In genomic region chr10:77418138-77418537, GRCm38 (mm10) we compare ENCODE assay signal across 8 mouse cellular contexts. TPM values are rescaled to one million over a fixed set of nuclear protein-coding genes. Genes with fewer than 3 reads are reported as not detected.
A peak's percentile ranks its signal among the peaks of the same experiment; 100 is the strongest.
DNase-seq lines count a peak whose midpoint lies in the region; ATAC-seq and TF ChIP-seq lines count a peak whose summit lies in the region.

Adarb1 (minus strand) TSS chr10:77418270.

- H3K27ac ChIP-seq in MEL (ENCODE audit: control insufficient read depth, low read depth, low read length): no peak within 1 kb of the TSS
- peak within 1 kb of the TSS; percentile 56; the same call in 1 of the 2 replicates for H3K27ac ChIP-seq in forebrain, embryonic 16.5 days (ENCODE audit: low read length)
- H3K27ac ChIP-seq in liver, postnatal 0 days (ENCODE audit: low read depth): no peak within 1 kb of the TSS
- H3K27ac ChIP-seq in neural tube, embryonic 13.5 days (replicated peaks): peak within 1 kb of the TSS; percentile 85

- intact Hi-C loops in heart, postnatal 25 days (cut with DNase I): loop anchor here (2.0 to 5.0 kb wide), 2 partner anchors 56 to 91 kb away; no protein-coding TSS in a partner anchor

- no peak for TF ChIP-seq EP300 in MEL (IDR thresholded peaks at IDR 0.05; ENCODE audit: low read depth in 1 of 2, low read length in 2 of 2)
- TF ChIP-seq EP300 in liver, postnatal 0 days (IDR thresholded peaks at IDR 0.05; ENCODE audit: low read depth): no peak

- no peaks in the 10 kb centered on the region; a peak in 1 of 4 replicates for H3K4me1 ChIP-seq in MEL (ENCODE audit: control insufficient read depth in 1 of 2, insufficient read depth in 2 of 2, low read length in 2 of 2)
- H3K4me1 ChIP-seq in forebrain, embryonic 16.5 days (replicated peaks; ENCODE audit: control insufficient read depth, insufficient read depth, low read length): peaks cover 15% of the 10 kb centered on the region
- peaks cover 14% of the 10 kb centered on the region for H3K4me1 ChIP-seq in liver, postnatal 0 days (ENCODE audit: insufficient read depth)
- H3K4me1 ChIP-seq in neural tube, embryonic 13.5 days (replicated peaks): peaks cover 24% of the 10 kb centered on the region

- H3K79me2 ChIP-seq in MEL (ENCODE audit: control insufficient read depth, insufficient read depth, low read length, poor library complexity): no peaks in the 10 kb centered on the region

- no peak for TF ChIP-seq CTCF in MEL (IDR thresholded peaks at IDR 0.05 in 2 of 3, conservative IDR thresholded peaks at IDR 0.05 in 1 of 3; ENCODE audit: control insufficient read depth in 1 of 3, insufficient read depth in 1 of 3, low read depth in 2 of 3, low read length in 3 of 3, poor library complexity in 1 of 3, severe bottlenecking in 1 of 3)
- TF ChIP-seq CTCF in liver, postnatal 0 days (IDR thresholded peaks at IDR 0.05; ENCODE audit: low read depth): no peak

- no peak for TF ChIP-seq RAD21 in MEL (IDR thresholded peaks at IDR 0.05; ENCODE audit: low read depth, low read length)

- H3K36me3 ChIP-seq in MEL (ENCODE audit: control insufficient read depth in 1 of 2, insufficient read depth in 2 of 2, low read length in 2 of 2): no peaks in the 10 kb centered on the region
- no peaks in the 10 kb centered on the region for H3K36me3 ChIP-seq in forebrain, embryonic 16.5 days (ENCODE audit: control insufficient read depth, insufficient read depth)
- H3K36me3 ChIP-seq in liver, postnatal 0 days (replicated peaks; ENCODE audit: insufficient read depth, low read length): no peaks in the 10 kb centered on the region
- H3K36me3 ChIP-seq in neural tube, embryonic 13.5 days: no peaks in the 10 kb centered on the region

- no peaks in the 10 kb centered on the region for H3K9me3 ChIP-seq in MEL (replicated peaks; ENCODE audit: insufficient read depth, low read length)
- H3K9me3 ChIP-seq in forebrain, embryonic 16.5 days (ENCODE audit: control insufficient read depth, low read length): no peaks in the 10 kb centered on the region
- no peaks in the 10 kb centered on the region for H3K9me3 ChIP-seq in liver, postnatal 0 days (ENCODE audit: low read length)
- H3K9me3 ChIP-seq in neural tube, embryonic 13.5 days: no peaks in the 10 kb centered on the region

- peak; percentile 87 for DNase-seq in MEL (ENCODE audit: low read depth, low spot score)
- peak; percentile 90 to 97 for DNase-seq in cerebellum, adult 18-20 months
- peak; percentile 90 for DNase-seq in heart, postnatal 25 days (ENCODE audit: low spot score)
- peak; percentile 91 for DNase-seq in layer of hippocampus, adult 11-12 months (ENCODE audit: low spot score)
- peak; percentile 91 for DNase-seq in liver, postnatal 0 days
- peak; percentile 69 for DNase-seq in telencephalon, adult 2 months (ENCODE audit: low read depth, low spot score)

- H3K9ac ChIP-seq in MEL (ENCODE audit: control insufficient read depth, low read depth, low read length, poor library complexity, severe bottlenecking): peak within 1 kb of the TSS; percentile 66
- peak within 1 kb of the TSS; percentile 87 for H3K9ac ChIP-seq in forebrain, embryonic 16.5 days (replicated peaks; ENCODE audit: low read depth, low read length)
- peak within 1 kb of the TSS; percentile 62 for H3K9ac ChIP-seq in liver, postnatal 0 days (replicated peaks)
- H3K9ac ChIP-seq in neural tube, embryonic 13.5 days: peak within 1 kb of the TSS; percentile 88

- WGBS in forebrain, embryonic 16.5 days: under 1% methylated on average over 51 of the region's 57 CpGs
- 1% methylated on average over 57 of the region's 57 CpGs for WGBS in liver, postnatal 0 days (ENCODE audit: insufficient replicate concordance)
- WGBS in neural tube, embryonic 13.5 days: under 1% methylated on average over 44 of the region's 57 CpGs

- peak within 1 kb of the TSS; percentile 58 to 69 for H3K4me3 ChIP-seq in MEL (ENCODE audit: control insufficient read depth in 1 of 2, insufficient read depth in 1 of 2, low read depth in 2 of 2, low read length in 2 of 2)
- H3K4me3 ChIP-seq in forebrain, embryonic 16.5 days (replicated peaks; ENCODE audit: low read length): peak within 1 kb of the TSS; percentile 76
- H3K4me3 ChIP-seq in liver, postnatal 0 days (ENCODE audit: low read depth, low read length): peak within 1 kb of the TSS; percentile 73
- peak within 1 kb of the TSS; percentile 82 for H3K4me3 ChIP-seq in neural tube, embryonic 13.5 days

- ATAC-seq in forebrain, embryonic 16.5 days: peak; percentile 95
- ATAC-seq in liver, postnatal 0 days: peak; percentile 96
- ATAC-seq in neural tube, embryonic 13.5 days (ENCODE audit: low read depth): peak; percentile 95

- H3K4me2 ChIP-seq in forebrain, embryonic 16.5 days (ENCODE audit: low read length): peak within 1 kb of the TSS; percentile 88
- peak within 1 kb of the TSS; percentile 97 for H3K4me2 ChIP-seq in liver, postnatal 0 days (ENCODE audit: low read depth, low read length)
- H3K4me2 ChIP-seq in neural tube, embryonic 13.5 days: peak within 1 kb of the TSS; percentile 98

- peaks cover 2 to 5% of the 10 kb centered on the region in 2 experiments; a peak in 3 of 4 replicates for H3K27me3 ChIP-seq in MEL (ENCODE audit: control insufficient read depth in 1 of 2, insufficient read depth in 2 of 2, low read length in 2 of 2)
- H3K27me3 ChIP-seq in forebrain, embryonic 16.5 days (replicated peaks; ENCODE audit: control insufficient read depth, insufficient read depth, low read length): peaks cover 5% of the 10 kb centered on the region
- peaks cover 22% of the 10 kb centered on the region for H3K27me3 ChIP-seq in liver, postnatal 0 days (ENCODE audit: insufficient read depth, low read length)
- H3K27me3 ChIP-seq in neural tube, embryonic 13.5 days: peaks cover 19% of the 10 kb centered on the region

- TF ChIP-seq POLR2A in MEL (IDR thresholded peaks at IDR 0.05; ENCODE audit: control insufficient read depth in 1 of 2, insufficient read depth in 1 of 2, low read depth in 1 of 2, low read length in 2 of 2, poor library complexity in 1 of 2): peak in 1 of 2 experiments; percentile 39; a peak in 2 of 4 replicates

TF ChIP-seq in MEL, 35 proteins besides CTCF, POLR2A, EP300 and RAD21 (continues in another document):
- TF ChIP-seq SIN3A (IDR thresholded peaks at IDR 0.05; ENCODE audit: low read length): no peak
- TF ChIP-seq POLR2AphosphoS5 (IDR thresholded peaks at IDR 0.05; ENCODE audit: borderline replicate concordance, low read depth, low read length): no peak
- TF ChIP-seq CHD1 (IDR thresholded peaks at IDR 0.05; ENCODE audit: low read depth, low read length): no peak
- TF ChIP-seq MAZ (IDR thresholded peaks at IDR 0.05; ENCODE audit: low read depth, low read length): no peak
- TF ChIP-seq POLR2AphosphoS2 (IDR thresholded peaks at IDR 0.05; ENCODE audit: low read length): no peak
- 0 out of 2 replicates have a peak, but pooled peaks have one; percentile 29 for TF ChIP-seq ELF1 (IDR thresholded peaks at IDR 0.05; ENCODE audit: low read depth, low read length)
- TF ChIP-seq TAL1 (IDR thresholded peaks at IDR 0.05; ENCODE audit: low read length): no peak
- TF ChIP-seq MAFK (IDR thresholded peaks at IDR 0.05; ENCODE audit: borderline replicate concordance, low read depth, low read length): no peak
- no peak for TF ChIP-seq BHLHE40 (IDR thresholded peaks at IDR 0.05; ENCODE audit: borderline replicate concordance, low read depth, low read length)
- TF ChIP-seq ZNF384 (IDR thresholded peaks at IDR 0.05; ENCODE audit: low read depth, low read length): no peak
- TF ChIP-seq ZKSCAN1 (IDR thresholded peaks at IDR 0.05; ENCODE audit: low read depth, low read length): no peak
- no peak for TF ChIP-seq GATA1 (IDR thresholded peaks at IDR 0.05; ENCODE audit: low read depth, low read length)
- no peak for TF ChIP-seq MYB (IDR thresholded peaks at IDR 0.05; ENCODE audit: low read depth, low read length)
- no peak for TF ChIP-seq ZMIZ1 (IDR thresholded peaks at IDR 0.05; ENCODE audit: low read depth, low read length)
- TF ChIP-seq NELFE (IDR thresholded peaks at IDR 0.05; ENCODE audit: low read depth, low read length): no peak
- TF ChIP-seq TCF12 (IDR thresholded peaks at IDR 0.05; ENCODE audit: low read depth, low read length): 0 out of 2 replicates have a peak, but pooled peaks have one; percentile 23
- TF ChIP-seq SMC3 (IDR thresholded peaks at IDR 0.05; ENCODE audit: low read depth, low read length): no peak
- TF ChIP-seq KAT2A (conservative IDR thresholded peaks at IDR 0.05; ENCODE audit: low read depth, low read length): no peak
- peak; percentile 73 for TF ChIP-seq MAX (IDR thresholded peaks at IDR 0.05; ENCODE audit: low read length)
- no peak for TF ChIP-seq ZC3H11A (IDR thresholded peaks at IDR 0.05; ENCODE audit: low read depth, low read length)
- TF ChIP-seq USF2 (IDR thresholded peaks at IDR 0.05; ENCODE audit: borderline replicate concordance in 1 of 2, insufficient read depth in 1 of 2, low read depth in 1 of 2, low read length in 2 of 2): no peak
- no peak for TF ChIP-seq GABPA (IDR thresholded peaks at IDR 0.05; ENCODE audit: low read depth, low read length)
- no peak for TF ChIP-seq USF1 (IDR thresholded peaks at IDR 0.05; ENCODE audit: low read depth, low read length)
- TF ChIP-seq NRF1 (IDR thresholded peaks at IDR 0.05; ENCODE audit: insufficient read depth, low read depth, low read length, poor library complexity, severe bottlenecking): peak; percentile 44; the same call in 1 of the 2 replicates
- TF ChIP-seq E2F4 (IDR thresholded peaks at IDR 0.05; ENCODE audit: borderline replicate concordance, low read depth, low read length): no peak
- TF ChIP-seq RCOR1 (IDR thresholded peaks at IDR 0.05; ENCODE audit: low read depth, low read length): no peak
- TF ChIP-seq CHD2 (IDR thresholded peaks at IDR 0.05; ENCODE audit: low read length): no peak
- TF ChIP-seq JUND (IDR thresholded peaks at IDR 0.05; ENCODE audit: low read depth, low read length): no peak
- TF ChIP-seq HCFC1 (IDR thresholded peaks at IDR 0.05; ENCODE audit: low read depth, low read length): peak; percentile 44
- TF ChIP-seq MEF2A (IDR thresholded peaks at IDR 0.05; ENCODE audit: extremely low read depth, insufficient replicate concordance, low read depth, low read length, poor library complexity, severe bottlenecking): no peak
- TF ChIP-seq MXI1 (IDR thresholded peaks at IDR 0.05; ENCODE audit: low read depth, low read length): peak; percentile 45; the same call in 1 of the 2 replicates

RNA-seq across cellular contexts. Expression of gene Adarb1, which starts in this region (rescaled TPM):
- total RNA-seq in MEL (2012; rRNA removed): 1.7 and 2.4 TPM in 2 replicates
- polyA plus RNA-seq in MEL (2012; ENCODE audit: insufficient read depth in 1 of 2, insufficient read length in 2 of 2, low read depth in 1 of 2, low replicate concordance in 2 of 2, missing spikeins in 1 of 2): 1 to 10 TPM in 1 of 2 experiments, not detected in 1; 3.8 TPM
- 15.8 and 17.8 TPM in 2 replicates for polyA plus RNA-seq in forebrain, embryonic 16.5 days (2015; fragmentation: Nextera tagmentation; extraction: Ambion mirVana)
- 10 to 100 TPM; 16.7 to 19.7 TPM for total RNA-seq in heart, postnatal 25 days (2021)
- 1.8 TPM in 2 replicates for polyA plus RNA-seq in liver, postnatal 0 days (2015; fragmentation: Nextera tagmentation; extraction: Ambion mirVana)
- polyA plus RNA-seq in neural tube, embryonic 13.5 days (2015; fragmentation: Nextera tagmentation; extraction: Ambion mirVana): 10.7 and 12.1 TPM in 2 replicates

Comparison
In these comparisons a context has a peak if more than half of its experiments do, and no peak if none do; other contexts are left out.
1. H3K27ac ChIP-seq: peak in forebrain, embryonic 16.5 days (single experiment) and neural tube, embryonic 13.5 days (single experiment); none in MEL (single experiment) and liver, postnatal 0 days (single experiment).
2. Peak in every context shown above with its lines, with median percentiles within 50 percentile points of each other: DNase-seq, H3K4me3 ChIP-seq, H3K9ac ChIP-seq, ATAC-seq and H3K4me2 ChIP-seq.